Mouse (Mus musculus) liver, embryonic 14.5 days (tissue): ENCODE data around the gene Cfap126. TPM values are rescaled to one million over a fixed set of nuclear protein-coding genes. Genes with fewer than 3 reads are reported as not detected.
"Not testable (repeated sequence)": the region's sequence is repeated elsewhere in the genome, so short reads cannot be mapped to it uniquely, and the experiment has no call there.

ENCODE experiments used
- ATAC-seq: fragments of 200-750 bp; cut with Nextera tagmentation; 2 replicates; pipeline ENCODE4 v1.8.0; 2017; ENCODE audit warnings: moderate number of reproducible peaks, mild to moderate bottlenecking, moderate library complexity; ENCODE audit not compliant: insufficient read depth
- DNase-seq, 3 experiments: peaks; one replicate each; pipeline ENCODE4 v3.0.0-alpha.2; 2012 to 2013; ENCODE audit warnings: low read depth in 3 of 3, low spot score in 3 of 3
- H3K27ac ChIP-seq: fragments of 300-500 bp; sonication (generic); 2 replicates; pipeline ENCODE4 v1.5.1; 2014; ENCODE audit warnings: moderate library complexity, mild to moderate bottlenecking, control low read depth, inconsistent platforms
- H3K27me3 ChIP-seq: fragments of 300-500 bp; sonication (generic); 2 replicates; pipeline ENCODE4 v1.6.1; 2014; ENCODE audit warnings: mild to moderate bottlenecking, low read length, moderate library complexity; ENCODE audit not compliant: control insufficient read depth, insufficient read depth
- H3K36me3 ChIP-seq: fragments of 300-500 bp; sonication (generic); replicated peaks from 2 replicates; pipeline ENCODE4 v1.6.1; 2014; ENCODE audit warnings: low read depth; ENCODE audit not compliant: control insufficient read depth, insufficient read depth
- H3K4me1 ChIP-seq, 2 experiments: fragments of 200-500 bp in 1 of 2; fragments of 300-500 bp in 1 of 2; sonication (generic) in 1 of 2; replicated peaks; 2 replicates each; pipeline ENCODE4 v1.6.1; 2012 to 2014; ENCODE audit warnings: antibody characterized with exemption in 1 of 2, inconsistent platforms in 1 of 2, low read length in 1 of 2; ENCODE audit not compliant: control insufficient read depth in 2 of 2, insufficient read depth in 2 of 2
- H3K4me2 ChIP-seq: fragments of 300-500 bp; sonication (generic); 2 replicates; pipeline ENCODE4 v1.6.1; 2014; ENCODE audit warnings: low read depth, mild to moderate bottlenecking, control low read depth, moderate library complexity
- H3K4me3 ChIP-seq, 2 experiments: fragments of 200-500 bp in 1 of 2; fragments of 300-500 bp in 1 of 2; sonication (generic) in 1 of 2; 2 replicates each; pipeline ENCODE4 v1.5.1; 2012 to 2014; ENCODE audit warnings: low read depth in 2 of 2, low read length in 2 of 2, mild to moderate bottlenecking in 2 of 2, control low read depth in 1 of 2, inconsistent platforms in 1 of 2, moderate library complexity in 1 of 2; ENCODE audit not compliant: insufficient read depth in 1 of 2
- H3K9ac ChIP-seq: fragments of 300-500 bp; sonication (generic); replicated peaks from 2 replicates; pipeline ENCODE4 v1.6.1; 2014; ENCODE audit warnings: mild to moderate bottlenecking, control low read depth, moderate library complexity
- H3K9me3 ChIP-seq: fragments of 300-500 bp; sonication (generic); 2 replicates; pipeline ENCODE4 v1.6.1; 2016; ENCODE audit warnings: low read length, mixed read lengths; ENCODE audit not compliant: control insufficient read depth
- CTCF ChIP-seq: IDR thresholded peaks from 2 replicates; pipeline ENCODE4 v1.5.1; 2016; ENCODE audit warnings: antibody characterized with exemption, low read depth, control low read depth
- EP300 ChIP-seq: IDR thresholded peaks from 2 replicates; pipeline ENCODE4 v1.6.1; 2016; ENCODE audit warnings: antibody characterized with exemption, low read depth
- WGBS: fragments of 180-500 bp; shearing (Covaris S2); extraction: QIAGEN DNeasy Blood & Tissue Kit; methylation state at CpG from one replicate; pipeline ENCODE4 v1.1.7; 2014; ENCODE audit not compliant: insufficient replicate concordance; 5-methylcytosine and 5-hydroxymethylcytosine counted together
- polyA plus RNA-seq, 2 experiments: library from polyadenylated mRNA; depleted of rRNA in 1 of 2; stranded (reverse) in 1 of 2; unstranded in 1 of 2; fragments of >200 nt; fragmentation: Nextera tagmentation in 1 of 2; extraction: Ambion mirVana in 1 of 2; gene quantifications; 2 replicates each; pipeline versions ENCODE4 v1.2.1 to v1.2.3; 2012 to 2014

Cfap126 gene
- 1.8 and 2.2 TPM in 2 replicates for polyA plus RNA-seq (2012; rRNA removed)
- 1.9 and 2.6 TPM in 2 replicates for polyA plus RNA-seq (2014; fragmentation: Nextera tagmentation; extraction: Ambion mirVana)

- H3K4me3 ChIP-seq: peak within 1 kb of the TSS; percentile 60 to 68
- no peaks in the 10 kb centered on the region for H3K9me3 ChIP-seq
- WGBS: 1% methylated on average over 24 of the region's 24 CpGs
- ATAC-seq: peak; percentile 25; the same call in 1 of the 2 replicates
- peaks cover 27 to 30% of the 10 kb centered on the region in 2 experiments for H3K4me1 ChIP-seq
- DNase-seq: peak; percentile 41 to 58 (median 49)
- H3K27me3 ChIP-seq: no peaks in the 10 kb centered on the region
- H3K36me3 ChIP-seq: no peaks in the 10 kb centered on the region
- H3K9ac ChIP-seq: peak within 1 kb of the TSS; percentile 81
- H3K4me2 ChIP-seq: peak within 1 kb of the TSS; percentile 97
- TF ChIP-seq CTCF (no peak), EP300 (no peak)
- peak within 1 kb of the TSS; percentile 63 for H3K27ac ChIP-seq
Measured at GRCm38 (mm10) chr1:171113873-171114299, at the start of gene Cfap126. Gene Cfap126 (plus strand): TSS chr1:171113918.

GRCm38 (mm10) chr1:171064491-171065242 lies 49.1 kb upstream of the Cfap126 start, which contains the start of gene Fcgr3:
Gene Fcgr3 (minus strand): TSS chr1:171064935.
- DNase-seq: peak; percentile 55 to 72 (median 69)
- not testable (repeated sequence) for H3K4me1 ChIP-seq, H3K9ac ChIP-seq, H3K36me3 ChIP-seq, H3K27ac ChIP-seq, H3K9me3 ChIP-seq
- peak within 1 kb of the TSS; percentile 53 for H3K4me2 ChIP-seq
- peak; percentile 65 for TF ChIP-seq CTCF
- peaks cover 20% of the 10 kb centered on the region for H3K27me3 ChIP-seq
- WGBS: 1% methylated on average over 38 of the region's 75 CpGs
- H3K4me3 ChIP-seq: peak within 1 kb of the TSS; percentile 10 to 36
- peak; percentile 69 for ATAC-seq

- DNase-seq, H3K27ac ChIP-seq, H3K4me1 ChIP-seq, H3K9ac ChIP-seq, H3K36me3 ChIP-seq, H3K9me3 ChIP-seq: not testable (repeated sequence)
- peak; percentile 56 for ATAC-seq
- H3K27me3 ChIP-seq: peaks cover 24% of the 10 kb centered on the region
- H3K4me3 ChIP-seq: peak overlapping the region in 1 of 2 experiments; percentile 26; a peak in 1 of 4 replicates
- H3K4me2 ChIP-seq: peak overlapping the region; percentile 53
- under 1% methylated on average over 18 of the region's 35 CpGs for WGBS
Measured at GRCm38 (mm10) chr1:171065243-171065587, 48.5 kb upstream of the Cfap126 start.

- not testable (repeated sequence) for H3K4me1 ChIP-seq, H3K36me3 ChIP-seq, H3K9ac ChIP-seq, DNase-seq, H3K27ac ChIP-seq, H3K9me3 ChIP-seq
- Histone ChIP-seq H3K27me3 (peaks cover 24% of the 10 kb centered on the region), H3K4me3 (peak overlapping the region in 1 of 2 experiments; percentile 29; a peak in 1 of 4 replicates), H3K4me2 (peak overlapping the region; percentile 50)
- peak; percentile 5 for ATAC-seq
- 6% methylated on average over 26 of the region's 45 CpGs for WGBS
Measured at GRCm38 (mm10) chr1:171065768-171066167, 48.0 kb upstream of the Cfap126 start.

- not testable (repeated sequence) for H3K27ac ChIP-seq, H3K9me3 ChIP-seq, H3K36me3 ChIP-seq, H3K4me2 ChIP-seq, DNase-seq, H3K9ac ChIP-seq, H3K4me1 ChIP-seq, H3K4me3 ChIP-seq
- H3K27me3 ChIP-seq: peaks cover 28% of the 10 kb centered on the region
- WGBS: 16% methylated on average over 2 of the region's 10 CpGs
- ATAC-seq: peak; percentile 66
Measured at GRCm38 (mm10) chr1:171066583-171066982, 47.1 kb upstream of the Cfap126 start.

GRCm38 (mm10) chr1:171067928-171068327 lies 45.8 kb upstream of the Cfap126 start:
- 32% methylated on average over 5 of the region's 5 CpGs for WGBS
- DNase-seq, H3K9me3 ChIP-seq, H3K4me2 ChIP-seq, H3K27ac ChIP-seq, H3K4me3 ChIP-seq, H3K9ac ChIP-seq, H3K36me3 ChIP-seq, ATAC-seq, H3K4me1 ChIP-seq: not testable (repeated sequence)
- H3K27me3 ChIP-seq: peaks cover 28% of the 10 kb centered on the region

GRCm38 (mm10) chr1:171069508-171069907 lies 44.2 kb upstream of the Cfap126 start:
- WGBS: 53% methylated on average over 3 of the region's 3 CpGs
- H3K36me3 ChIP-seq, H3K9me3 ChIP-seq, ATAC-seq, H3K4me2 ChIP-seq, H3K4me1 ChIP-seq, DNase-seq, H3K9ac ChIP-seq, H3K4me3 ChIP-seq, H3K27ac ChIP-seq: not testable (repeated sequence)
- H3K27me3 ChIP-seq: peaks cover 21% of the 10 kb centered on the region
